Mouse (Mus musculus): ENCODE measurements around the gene Ctbs. TPM values are rescaled to one million over a fixed set of nuclear protein-coding genes. Genes with fewer than 3 reads are reported as not detected.

Ctbs gene
- polyA plus RNA-seq, 1 experiment = 2.4 TPM

- TF ChIP-seq CTCF (IDR thresholded peaks at IDR 0.05; ENCODE audit: borderline replicate concordance, extremely low read depth, insufficient read depth, insufficient read length) (peak; percentile 20; the same call in 1 of the 2 replicates), POLR2A (IDR thresholded peaks at IDR 0.05; ENCODE audit: borderline replicate concordance, extremely low read depth, insufficient read depth, insufficient read length, poor library complexity, severe bottlenecking) (peak; percentile 79; the same call in 1 of the 2 replicates)
- peak; percentile 97 for DNase-seq (ENCODE audit: low read depth)
Observed at GRCm38 (mm10) chr3:146450371-146450841, 811 bp downstream of the Ctbs start.

GRCm38 (mm10) chr3:146451375-146451774 is 1.8 kb downstream of the Ctbs start:
- peak; percentile 16 for DNase-seq (ENCODE audit: low read depth)
- TF ChIP-seq CTCF (IDR thresholded peaks at IDR 0.05; ENCODE audit: borderline replicate concordance, extremely low read depth, insufficient read depth, insufficient read length) = no peak
- no peak for TF ChIP-seq POLR2A (IDR thresholded peaks at IDR 0.05; ENCODE audit: borderline replicate concordance, extremely low read depth, insufficient read depth, insufficient read length, poor library complexity, severe bottlenecking)

- DNase-seq (ENCODE audit: low read depth) = no peak
- TF ChIP-seq CTCF (IDR thresholded peaks at IDR 0.05; ENCODE audit: borderline replicate concordance, extremely low read depth, insufficient read depth, insufficient read length) (no peak), POLR2A (IDR thresholded peaks at IDR 0.05; ENCODE audit: borderline replicate concordance, extremely low read depth, insufficient read depth, insufficient read length, poor library complexity, severe bottlenecking) (no peak)
Observed at GRCm38 (mm10) chr3:146462939-146463338, 13.3 kb downstream of the Ctbs start.

DNA sequence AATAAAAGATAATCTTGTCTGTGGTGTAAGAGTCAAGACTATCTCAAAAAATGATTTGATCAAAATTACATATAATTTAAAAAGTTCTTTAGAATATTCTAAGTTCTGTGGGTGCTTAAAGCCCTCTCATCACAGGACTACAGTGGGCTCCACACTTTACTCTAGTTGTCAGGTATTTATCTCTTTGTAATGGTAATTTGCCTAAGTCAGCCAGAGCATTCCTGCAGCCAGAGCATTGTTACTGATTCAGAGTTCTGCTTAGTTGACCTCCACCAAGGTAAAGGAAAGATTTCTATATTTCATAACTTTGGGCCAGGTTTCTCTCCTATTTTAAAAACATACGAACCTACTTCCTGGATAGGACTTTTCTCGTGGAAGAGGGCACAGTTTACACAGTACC is 19.6 kb downstream of the Ctbs start:
- no peak for DNase-seq (ENCODE audit: low read depth)
- no peak for TF ChIP-seq POLR2A (IDR thresholded peaks at IDR 0.05; ENCODE audit: borderline replicate concordance, extremely low read depth, insufficient read depth, insufficient read length, poor library complexity, severe bottlenecking)
- no peak for TF ChIP-seq CTCF (IDR thresholded peaks at IDR 0.05; ENCODE audit: borderline replicate concordance, extremely low read depth, insufficient read depth, insufficient read length)

- TF ChIP-seq CTCF (IDR thresholded peaks at IDR 0.05; ENCODE audit: borderline replicate concordance, extremely low read depth, insufficient read depth, insufficient read length) = no peak
- no peak for TF ChIP-seq POLR2A (IDR thresholded peaks at IDR 0.05; ENCODE audit: borderline replicate concordance, extremely low read depth, insufficient read depth, insufficient read length, poor library complexity, severe bottlenecking)
- no peak for DNase-seq (ENCODE audit: low read depth)
Observed at GRCm38 (mm10) chr3:146472657-146473056, 23.1 kb downstream of the Ctbs start.

DNA sequence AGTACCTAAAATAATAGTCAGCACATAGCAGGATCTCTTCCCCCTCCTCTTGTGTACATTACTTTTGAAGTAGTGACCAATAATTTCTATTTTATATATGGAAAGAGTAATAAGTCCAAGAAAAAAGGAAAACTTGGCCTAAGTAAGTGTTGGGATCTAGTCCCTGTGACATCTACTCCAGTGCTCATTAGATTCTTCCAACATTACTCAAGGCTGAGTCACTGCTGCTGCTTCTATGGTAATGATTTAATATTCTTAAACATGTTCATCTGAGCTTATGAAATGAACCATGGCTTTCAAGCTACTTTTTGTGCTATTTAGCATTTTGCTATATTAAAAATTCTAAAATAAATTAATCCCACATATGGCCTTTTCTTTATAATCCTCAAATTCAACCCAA is 24.1 kb downstream of the Ctbs start:
- TF ChIP-seq CTCF (IDR thresholded peaks at IDR 0.05; ENCODE audit: borderline replicate concordance, extremely low read depth, insufficient read depth, insufficient read length) (no peak), POLR2A (IDR thresholded peaks at IDR 0.05; ENCODE audit: borderline replicate concordance, extremely low read depth, insufficient read depth, insufficient read length, poor library complexity, severe bottlenecking) (no peak)
- DNase-seq (ENCODE audit: low read depth) = no peak

- TF ChIP-seq CTCF (IDR thresholded peaks at IDR 0.05; ENCODE audit: borderline replicate concordance, extremely low read depth, insufficient read depth, insufficient read length) = no peak
- TF ChIP-seq POLR2A (IDR thresholded peaks at IDR 0.05; ENCODE audit: borderline replicate concordance, extremely low read depth, insufficient read depth, insufficient read length, poor library complexity, severe bottlenecking) = no peak
- DNase-seq (ENCODE audit: low read depth) = no peak
Observed at GRCm38 (mm10) chr3:146474428-146474827, 24.8 kb downstream of the Ctbs start.

DNA sequence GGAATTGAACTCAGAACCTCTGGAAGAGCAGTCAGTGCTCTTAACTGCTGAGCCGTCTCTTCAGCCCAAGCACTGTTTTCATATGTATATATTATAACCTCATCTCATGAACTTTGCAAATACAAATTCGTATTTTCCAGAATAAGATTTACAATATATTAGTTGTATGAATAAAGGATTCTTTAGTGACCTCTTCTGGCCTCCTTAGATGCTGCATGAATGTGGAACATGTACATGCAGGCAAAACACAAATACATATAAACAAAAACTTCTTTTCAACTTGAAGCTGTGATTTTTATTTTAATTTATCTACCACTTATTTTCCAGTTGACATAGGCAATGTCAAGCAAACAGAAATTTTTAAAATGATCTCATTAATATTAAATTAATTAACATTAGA is 32.4 kb downstream of the Ctbs start:
- no peak for DNase-seq (ENCODE audit: low read depth)
- TF ChIP-seq POLR2A (IDR thresholded peaks at IDR 0.05; ENCODE audit: borderline replicate concordance, extremely low read depth, insufficient read depth, insufficient read length, poor library complexity, severe bottlenecking) (no peak), CTCF (IDR thresholded peaks at IDR 0.05; ENCODE audit: borderline replicate concordance, extremely low read depth, insufficient read depth, insufficient read length) (no peak)

- no peak for DNase-seq (ENCODE audit: low read depth)
Observed at GRCm38 (mm10) chr3:146486464-146486863, 36.9 kb downstream of the Ctbs start.

DNA sequence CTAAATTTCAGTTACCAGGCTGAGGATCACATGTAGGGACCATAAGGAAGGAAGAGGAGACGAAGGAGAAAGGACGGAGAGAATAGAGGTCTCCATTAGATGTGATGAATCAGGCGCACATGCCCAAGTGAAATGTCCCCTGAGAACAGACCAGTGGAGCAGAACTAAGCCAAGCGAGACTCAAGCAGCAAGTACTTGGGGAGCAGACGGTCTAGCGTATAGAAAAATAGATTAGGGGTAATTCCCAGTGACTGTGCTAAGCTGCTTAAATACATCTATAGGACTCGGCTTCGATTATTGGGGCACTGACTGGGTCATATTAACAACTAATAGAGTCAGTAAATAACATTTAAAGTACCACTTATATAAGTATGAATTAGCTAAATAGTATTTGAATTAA is 45.3 kb downstream of the Ctbs start:
- DNase-seq (ENCODE audit: low read depth) = no peak
- TF ChIP-seq CTCF (IDR thresholded peaks at IDR 0.05; ENCODE audit: borderline replicate concordance, extremely low read depth, insufficient read depth, insufficient read length) (no peak), POLR2A (IDR thresholded peaks at IDR 0.05; ENCODE audit: borderline replicate concordance, extremely low read depth, insufficient read depth, insufficient read length, poor library complexity, severe bottlenecking) (no peak)

More at GRCm38 (mm10) chr3:146486464-146486863, 36.9 kb downstream of the Ctbs start:
- TF ChIP-seq CTCF (IDR thresholded peaks at IDR 0.05; ENCODE audit: borderline replicate concordance, extremely low read depth, insufficient read depth, insufficient read length) = no peak
- no peak for TF ChIP-seq POLR2A (IDR thresholded peaks at IDR 0.05; ENCODE audit: borderline replicate concordance, extremely low read depth, insufficient read depth, insufficient read length, poor library complexity, severe bottlenecking)

DNA sequence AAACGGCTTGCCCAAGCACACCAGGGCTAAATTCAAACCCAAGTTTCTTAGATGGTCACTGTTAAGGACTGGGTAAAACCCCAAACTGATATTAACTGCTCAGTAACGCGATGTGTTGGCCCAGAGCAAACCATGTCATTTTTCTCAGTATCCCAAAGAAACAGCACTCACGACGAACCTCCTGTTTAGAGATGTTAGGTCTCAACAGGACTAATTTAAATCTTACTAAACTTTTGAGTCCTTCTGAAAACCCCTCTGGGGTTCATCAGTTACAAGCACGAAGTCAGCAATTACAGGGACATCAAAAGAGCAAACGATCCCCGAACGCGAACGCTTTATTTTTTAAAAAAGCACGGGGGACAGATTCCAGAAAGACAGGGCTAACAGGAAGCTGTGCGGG is 49.4 kb downstream of the Ctbs start:
- DNase-seq (ENCODE audit: low read depth) = peak; percentile 37
- no peak for TF ChIP-seq CTCF (IDR thresholded peaks at IDR 0.05; ENCODE audit: borderline replicate concordance, extremely low read depth, insufficient read depth, insufficient read length)

GRCm38 (mm10) chr3:146499431-146500002 is 49.9 kb downstream of the Ctbs start, which contains the start of the genes Spata1 and Gng5:
TSS of gene Spata1 (minus strand) at chr3:146499753.
TSS of gene Gng5 (plus strand) at chr3:146499807.
- TF ChIP-seq POLR2A (IDR thresholded peaks at IDR 0.05; ENCODE audit: borderline replicate concordance, extremely low read depth, insufficient read depth, insufficient read length, poor library complexity, severe bottlenecking) = peak; percentile 84
- no peak for TF ChIP-seq CTCF (IDR thresholded peaks at IDR 0.05; ENCODE audit: borderline replicate concordance, extremely low read depth, insufficient read depth, insufficient read length)
- DNase-seq (ENCODE audit: low read depth) = peak; percentile 90
